Mouse (Mus musculus) hindbrain, embryonic 11.5 days (tissue): Measurements from ENCODE around the gene Elk4. TPM values are rescaled to one million over a fixed set of nuclear protein-coding genes. Genes with fewer than 3 reads are reported as not detected.

ENCODE experiments used
- ATAC-seq: fragments of 200-750 bp; cut with Nextera tagmentation; 2 replicates; pipeline ENCODE4 v1.8.0; 2017; ENCODE audit warnings: mild to moderate bottlenecking, moderate TSS enrichment, moderate library complexity; ENCODE audit not compliant: low FRiP score
- DNase-seq: peaks from one replicate; pipeline ENCODE4 v3.0.0-alpha.2; 2015; ENCODE audit warnings: low spot score
- H3K27ac ChIP-seq: fragments of 300-500 bp; sonication (generic); 2 replicates; pipeline ENCODE4 v1.5.1; 2014; ENCODE audit warnings: mild to moderate bottlenecking, low read depth, low read length
- H3K27me3 ChIP-seq: fragments of 300-500 bp; sonication (generic); 2 replicates; pipeline ENCODE4 v1.6.1; 2014; ENCODE audit warnings: mild to moderate bottlenecking, low read length, moderate library complexity, mixed read lengths; ENCODE audit not compliant: control insufficient read depth, insufficient read depth
- H3K36me3 ChIP-seq: fragments of 300-500 bp; sonication (generic); 2 replicates; pipeline ENCODE4 v1.6.1; 2014; ENCODE audit warnings: mild to moderate bottlenecking, low read length, moderate library complexity, mixed read lengths; ENCODE audit not compliant: control insufficient read depth, insufficient read depth
- H3K4me1 ChIP-seq: fragments of 300-500 bp; sonication (generic); replicated peaks from 2 replicates; pipeline ENCODE4 v1.6.1; 2014; ENCODE audit warnings: low read length, mixed read lengths; ENCODE audit not compliant: control insufficient read depth, insufficient read depth
- H3K4me2 ChIP-seq: fragments of 300-500 bp; sonication (generic); replicated peaks from 2 replicates; pipeline ENCODE4 v1.6.1; 2014; ENCODE audit warnings: mild to moderate bottlenecking, low read depth, low read length
- H3K4me3 ChIP-seq: fragments of 300-500 bp; sonication (generic); 2 replicates; pipeline ENCODE4 v1.5.1; 2014; ENCODE audit warnings: low read depth, low read length
- H3K9ac ChIP-seq: fragments of 300-500 bp; sonication (generic); 2 replicates; pipeline ENCODE4 v1.6.1; 2014; ENCODE audit warnings: low read depth, low read length
- H3K9me3 ChIP-seq: fragments of 300-500 bp; sonication (generic); 2 replicates; pipeline ENCODE4 v1.6.1; 2016; ENCODE audit warnings: low read length; ENCODE audit not compliant: control insufficient read depth
- WGBS: fragments of 180-500 bp; shearing (Covaris S2); extraction: QIAGEN DNeasy Blood & Tissue Kit; methylation state at CpG from one replicate; pipeline ENCODE4 v1.1.7; 2014; 5-methylcytosine and 5-hydroxymethylcytosine counted together
- polyA plus RNA-seq: library from polyadenylated mRNA; unstranded; fragments of >200 nt; fragmentation: Nextera tagmentation; extraction: Ambion mirVana; gene quantifications from 2 replicates; pipeline ENCODE4 v1.2.1, GENCODE M21; 2014

Gene Elk4
- polyA plus RNA-seq = 21.1 and 22.6 TPM in 2 replicates

DNA sequence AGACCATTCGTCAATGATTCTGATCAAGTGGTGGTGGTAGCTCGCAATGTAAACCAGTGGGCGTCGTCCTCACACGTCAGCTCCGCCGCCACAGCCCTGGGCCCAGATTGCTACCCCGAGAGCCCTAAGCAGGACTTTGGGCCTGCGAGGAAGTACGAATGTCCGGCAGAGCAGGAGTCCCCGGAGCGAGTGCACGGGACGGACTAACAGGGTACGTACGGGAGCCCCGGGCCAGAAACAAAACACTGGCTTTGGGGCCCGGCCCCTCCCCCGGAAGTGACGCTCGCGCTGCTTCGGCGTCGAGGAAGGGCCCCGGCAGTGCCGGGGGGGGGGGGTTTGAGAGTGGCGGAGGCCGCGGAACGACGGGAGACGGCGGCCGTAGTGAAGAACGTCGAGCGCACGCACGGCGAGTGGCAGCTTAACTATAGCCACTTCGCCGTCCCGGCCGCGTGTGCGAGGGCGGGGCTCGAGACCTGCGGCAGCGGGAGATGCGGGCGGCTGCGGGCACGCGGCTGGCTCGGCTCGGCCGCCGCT is at the start of gene Elk4:
TSS of gene Elk4 (plus strand) at position 326 of the 534 bp plus-strand sequence.
- Histone ChIP-seq H3K4me3 (peak within 1 kb of the TSS; percentile 93), H3K9me3 (no peaks in the 10 kb centered on the region), H3K9ac (peak within 1 kb of the TSS; percentile 97), H3K27ac (peak within 1 kb of the TSS; percentile 92), H3K36me3 (no peaks in the 10 kb centered on the region), H3K4me2 (peak within 1 kb of the TSS; percentile 81), H3K27me3 (no peaks in the 10 kb centered on the region), H3K4me1 (no peaks in the 10 kb centered on the region; the same call in 1 of the 2 replicates)
- peak; percentile 95 for ATAC-seq
- DNase-seq = peak; percentile 95
- 0% methylated on average over 42 of the region's 61 CpGs for WGBS

DNA sequence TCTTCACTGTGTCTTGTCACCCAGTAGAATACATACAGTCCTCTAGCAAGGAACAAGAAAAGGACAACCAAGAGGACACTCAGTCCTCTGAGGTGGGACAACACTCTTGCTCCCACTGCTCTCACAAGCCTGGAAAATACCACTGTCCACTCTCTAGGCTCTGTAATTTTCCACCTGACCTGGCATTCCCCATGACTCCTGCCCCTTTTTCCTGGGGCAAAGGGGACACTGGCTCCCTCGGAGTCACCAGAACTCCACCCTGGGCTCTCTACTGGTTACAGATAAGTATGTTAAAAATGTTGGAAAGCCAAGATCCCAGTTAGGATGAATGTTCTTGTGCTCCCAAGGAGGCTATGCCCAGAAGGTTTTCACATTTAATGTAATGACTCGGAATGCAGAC is 46.4 kb upstream of the Elk4 start:
- WGBS = 73% methylated on average over 2 of the region's 2 CpGs
- Histone ChIP-seq H3K4me1 (peaks cover 7% of the 10 kb centered on the region; the same call in 1 of the 2 replicates), H3K27ac (no peak overlapping the region), H3K4me3 (no peak overlapping the region), H3K4me2 (no peak overlapping the region), H3K9ac (no peak overlapping the region), H3K9me3 (no peaks in the 10 kb centered on the region), H3K27me3 (peaks cover 14% of the 10 kb centered on the region; the same call in 1 of the 2 replicates), H3K36me3 (no peaks in the 10 kb centered on the region)
- DNase-seq (no peak), ATAC-seq (no peak)

DNA sequence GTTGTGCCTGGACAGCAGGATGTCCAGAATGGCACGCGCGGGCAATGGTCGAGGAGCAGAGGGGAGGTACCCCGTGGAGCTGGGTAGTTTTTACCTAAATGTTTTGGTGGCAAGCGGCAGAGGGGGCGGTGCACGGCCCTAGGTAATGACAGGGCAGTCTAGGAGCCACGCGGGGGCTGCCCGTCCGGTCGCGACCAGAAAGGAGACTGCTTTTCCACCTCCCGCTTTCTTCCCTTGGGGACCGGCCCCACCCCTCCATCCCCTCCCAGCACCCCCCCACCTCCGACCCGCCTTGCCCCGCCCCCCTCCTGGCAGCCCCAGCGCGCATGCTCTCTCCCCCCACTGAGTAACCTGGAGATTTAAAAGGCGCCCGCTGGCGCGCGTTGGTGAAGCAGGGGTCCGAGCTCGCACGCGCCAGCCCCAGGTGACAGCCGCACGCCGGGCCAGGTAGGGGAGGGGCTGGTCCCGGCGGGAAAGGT is 44.8 kb upstream of the Elk4 start, which contains the start of gene Slc45a3:
TSS of gene Slc45a3 (plus strand) at position 362 of the 479 bp plus-strand sequence.
- DNase-seq (peak; percentile 56), ATAC-seq (peak; percentile 76)
- Histone ChIP-seq H3K4me1 (peaks cover 7% of the 10 kb centered on the region; the same call in 1 of the 2 replicates), H3K9me3 (no peaks in the 10 kb centered on the region), H3K4me3 (peak within 1 kb of the TSS; percentile 92), H3K9ac (peak within 1 kb of the TSS; percentile 73), H3K27me3 (peaks cover 14% of the 10 kb centered on the region; the same call in 1 of the 2 replicates), H3K27ac (peak within 1 kb of the TSS; percentile 17; the same call in 1 of the 2 replicates), H3K4me2 (peak within 1 kb of the TSS; percentile 99), H3K36me3 (no peaks in the 10 kb centered on the region)
- 0% methylated on average over 10 of the region's 35 CpGs for WGBS

DNA sequence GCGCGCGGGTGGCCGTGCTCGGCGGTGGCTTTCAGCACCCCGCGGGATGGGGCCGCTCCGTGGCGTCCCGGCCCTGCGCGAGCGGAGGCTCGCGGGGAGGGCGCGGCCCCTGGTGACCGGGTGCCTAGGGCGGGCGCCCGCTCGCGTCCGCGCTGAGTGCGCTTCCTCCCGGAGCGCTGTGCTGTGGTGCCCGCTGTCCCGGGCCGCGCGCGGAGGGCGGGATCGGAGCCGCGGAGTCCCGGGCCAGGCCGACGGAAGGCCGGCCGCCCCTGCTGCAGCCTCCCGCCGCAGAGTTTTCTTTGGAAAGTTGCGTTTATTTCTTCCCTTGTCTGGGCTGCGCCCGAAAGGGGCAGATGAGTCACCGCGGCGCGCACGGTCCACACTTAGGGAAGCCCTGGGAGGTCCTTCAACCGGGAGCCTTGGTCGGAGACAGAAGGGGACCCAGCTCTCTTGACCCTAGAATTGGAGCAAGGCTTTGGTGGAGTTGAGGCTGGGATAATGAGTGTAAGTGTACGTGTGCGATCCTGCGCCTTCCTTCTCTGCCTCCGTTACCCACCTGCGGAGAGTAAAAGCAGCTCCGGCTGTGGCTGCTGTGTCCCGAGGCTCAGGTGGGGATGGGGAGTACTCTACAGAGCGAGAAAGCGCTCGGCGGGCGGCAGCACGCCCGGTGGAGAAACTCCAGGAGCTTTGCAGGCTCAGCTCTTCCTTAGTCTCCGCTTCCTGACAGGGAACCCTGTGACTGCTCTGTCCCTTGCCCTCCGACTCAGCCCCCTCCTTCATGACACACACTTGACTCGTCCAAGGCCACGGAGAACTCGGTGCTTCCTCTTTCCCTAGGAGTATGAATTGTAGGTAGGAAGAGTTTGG is 44.1 kb upstream of the Elk4 start:
- peaks cover 7% of the 10 kb centered on the region; the same call in 1 of the 2 replicates for H3K4me1 ChIP-seq
- peak overlapping the region; percentile 73 for H3K9ac ChIP-seq
- H3K27ac ChIP-seq = peak overlapping the region; percentile 17; the same call in 1 of the 2 replicates
- H3K27me3 ChIP-seq = peaks cover 14% of the 10 kb centered on the region; the same call in 1 of the 2 replicates
- under 1% methylated on average over 58 of the region's 76 CpGs for WGBS
- peak; percentile 60 for DNase-seq
- no peaks in the 10 kb centered on the region for H3K36me3 ChIP-seq
- peak; percentile 59 for ATAC-seq
- no peaks in the 10 kb centered on the region for H3K9me3 ChIP-seq
- H3K4me3 ChIP-seq = peak overlapping the region; percentile 92
- H3K4me2 ChIP-seq = peak overlapping the region; percentile 99

DNA sequence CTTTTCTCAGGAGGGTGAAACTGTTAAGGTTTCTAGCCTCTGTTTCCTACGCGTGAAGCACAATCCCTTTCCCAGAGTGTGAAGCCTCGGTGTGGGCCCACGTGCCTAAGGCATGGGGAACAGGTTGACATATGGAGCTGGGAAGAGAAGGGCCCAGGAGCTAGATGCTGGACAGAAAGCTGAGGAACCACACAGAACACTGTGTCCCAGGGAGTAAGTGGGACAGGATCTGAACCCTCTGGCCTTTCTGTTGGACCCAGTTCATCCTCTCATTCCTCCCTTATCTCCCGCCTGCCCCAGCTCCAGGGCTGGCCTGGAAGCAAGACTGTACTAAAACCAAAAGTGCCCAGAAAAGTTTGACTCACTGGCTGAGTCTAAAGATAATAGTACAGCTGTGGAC is 43.3 kb upstream of the Elk4 start:
- ATAC-seq (no peak), DNase-seq (no peak)
- 18% methylated on average over 5 of the region's 5 CpGs for WGBS
- Histone ChIP-seq H3K36me3 (no peaks in the 10 kb centered on the region), H3K27me3 (peaks cover 14% of the 10 kb centered on the region; the same call in 1 of the 2 replicates), H3K9ac (peak overlapping the region; percentile 31; the same call in 1 of the 2 replicates), H3K9me3 (no peaks in the 10 kb centered on the region), H3K4me2 (peak overlapping the region; percentile 99), H3K27ac (no peak overlapping the region), H3K4me1 (peaks cover 14% of the 10 kb centered on the region), H3K4me3 (peak overlapping the region; percentile 92)

DNA sequence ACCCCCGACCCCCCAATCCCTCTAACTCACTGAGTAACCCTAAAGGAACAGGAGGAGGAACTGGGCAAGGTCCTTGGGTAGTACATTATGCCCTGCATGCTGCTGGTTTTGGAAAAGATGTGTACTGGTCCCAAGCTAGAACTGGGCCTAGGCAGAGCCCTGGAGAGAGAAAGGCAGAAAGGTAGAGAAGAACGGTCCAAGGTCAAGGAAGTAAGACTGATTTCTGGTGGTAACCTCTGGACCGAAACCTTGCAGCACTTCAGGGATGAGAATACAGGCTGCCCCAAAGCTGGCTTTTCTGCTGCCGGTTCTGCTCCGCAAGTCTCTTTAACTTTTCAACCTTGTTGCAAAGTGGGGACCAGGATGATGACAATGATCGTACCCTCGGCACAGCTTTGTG is 42.8 kb upstream of the Elk4 start:
- H3K4me3 ChIP-seq = peak overlapping the region; percentile 92
- ATAC-seq (no peak), DNase-seq (no peak)
- 70% methylated on average over 7 of the region's 7 CpGs for WGBS
- H3K4me1 ChIP-seq = peaks cover 14% of the 10 kb centered on the region
- no peak overlapping the region for H3K27ac ChIP-seq
- H3K27me3 ChIP-seq = peaks cover 14% of the 10 kb centered on the region; the same call in 1 of the 2 replicates
- H3K9ac ChIP-seq = no peak overlapping the region
- peak overlapping the region; percentile 99; the same call in 1 of the 2 replicates for H3K4me2 ChIP-seq
- H3K36me3 ChIP-seq = no peaks in the 10 kb centered on the region
- no peaks in the 10 kb centered on the region for H3K9me3 ChIP-seq

DNA sequence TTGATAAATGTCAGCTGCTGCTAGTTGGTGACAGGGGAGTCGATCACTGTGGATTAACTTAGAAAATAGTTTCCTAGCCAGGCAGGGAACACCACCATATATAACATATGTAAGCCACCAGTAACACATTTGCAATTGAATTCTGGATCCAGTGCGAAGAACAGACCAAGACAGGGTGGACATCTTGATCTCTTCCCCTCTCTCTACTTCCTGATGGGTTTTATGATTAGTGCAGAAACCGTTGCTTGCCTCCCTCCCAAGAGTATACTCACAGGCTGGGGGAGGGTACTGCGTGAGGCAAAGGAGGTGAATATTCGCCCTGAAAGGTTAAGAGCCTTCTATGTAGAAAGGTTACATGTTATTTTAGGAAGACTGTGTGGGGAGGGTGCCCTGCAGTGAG is 41.6 kb upstream of the Elk4 start:
- Histone ChIP-seq H3K4me3 (no peak overlapping the region), H3K27ac (no peak overlapping the region), H3K27me3 (peaks cover 14% of the 10 kb centered on the region; the same call in 1 of the 2 replicates), H3K9ac (no peak overlapping the region), H3K36me3 (no peaks in the 10 kb centered on the region), H3K4me1 (peaks cover 23% of the 10 kb centered on the region), H3K9me3 (no peaks in the 10 kb centered on the region), H3K4me2 (0 out of 2 replicates have a peak overlapping the region, but pooled peaks have one; percentile 1)
- no peak for DNase-seq
- no peak for ATAC-seq
- 49% methylated on average over 5 of the region's 5 CpGs for WGBS

DNA sequence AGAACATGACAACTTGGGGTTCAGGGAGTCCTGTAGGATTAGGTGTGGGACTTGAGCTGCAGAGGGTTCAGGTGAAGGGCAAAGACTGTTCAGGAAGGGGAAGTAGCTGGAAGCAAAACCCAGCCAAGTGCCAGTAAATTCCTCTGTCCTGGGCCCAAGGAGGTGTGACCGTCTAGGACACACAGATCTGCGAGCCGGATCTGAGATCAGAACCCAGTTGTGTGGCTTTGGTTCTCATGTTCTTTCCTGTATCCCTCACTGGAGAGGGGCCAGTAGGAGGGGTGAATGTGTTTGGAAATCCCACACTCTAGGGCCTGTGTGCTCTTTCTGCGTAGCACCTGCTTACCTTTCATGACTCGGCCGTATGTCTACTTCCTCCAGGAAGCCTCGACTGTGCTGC is 40.1 kb upstream of the Elk4 start:
- WGBS = 82% methylated on average over 7 of the region's 7 CpGs
- H3K4me3 ChIP-seq = no peak overlapping the region
- no peak overlapping the region for H3K27ac ChIP-seq

More for the DNA sequence above, 40.1 kb upstream of the Elk4 start:
- DNase-seq = no peak
- H3K4me1 ChIP-seq = peaks cover 35% of the 10 kb centered on the region
- H3K27me3 ChIP-seq = peaks cover 10% of the 10 kb centered on the region; the same call in 1 of the 2 replicates
- no peaks in the 10 kb centered on the region for H3K36me3 ChIP-seq
- no peaks in the 10 kb centered on the region for H3K9me3 ChIP-seq
- no peak for ATAC-seq
- no peak overlapping the region for H3K4me2 ChIP-seq
- H3K9ac ChIP-seq = no peak overlapping the region
